Mouse (Mus musculus): ENCODE measurements around the gene Gm20388. TPM values are rescaled to one million over a fixed set of nuclear protein-coding genes. Genes with fewer than 3 reads are reported as not detected.
A peak's percentile ranks its signal among the peaks of the same experiment; 100 is the strongest.

The Gm20388 gene
- total RNA-seq, 2 experiments from 2014 or later, result 2.4 to 2.6 TPM

DNA sequence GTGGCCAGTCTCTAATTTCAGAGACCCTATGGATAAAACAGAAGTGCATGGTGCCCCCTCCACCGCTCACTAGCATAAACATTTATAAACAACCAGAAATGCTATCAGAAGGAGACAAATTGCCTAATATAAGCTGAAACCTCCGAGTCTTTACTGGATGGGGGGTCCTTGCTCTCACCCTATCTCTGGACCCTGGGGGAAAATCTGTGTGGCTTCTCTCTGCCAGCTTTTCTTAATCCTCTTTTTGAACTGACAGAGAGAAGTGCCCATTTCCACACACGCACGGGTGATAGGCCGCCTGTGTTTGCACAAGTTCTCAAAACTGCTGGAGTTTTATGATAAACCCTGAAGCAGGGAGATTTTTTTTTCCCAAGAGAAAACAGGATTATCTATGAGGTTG is 3744.1 kb downstream of the Gm20388 start:
- intact Hi-C loops (cut with DNase I), result loop anchor here (2.0 kb wide), 1 partner anchor 74 kb away; no protein-coding TSS in a partner anchor
- TF ChIP-seq CTCF (IDR thresholded peaks at IDR 0.05), result no peak
- peak overlapping the region; percentile 90 for H3K27ac ChIP-seq
- DNase-seq (ENCODE audit: extremely low spot score in 1 of 2, low spot score in 2 of 2), result no peak
- H3K4me3 ChIP-seq, result peak overlapping the region; percentile 57

DNA sequence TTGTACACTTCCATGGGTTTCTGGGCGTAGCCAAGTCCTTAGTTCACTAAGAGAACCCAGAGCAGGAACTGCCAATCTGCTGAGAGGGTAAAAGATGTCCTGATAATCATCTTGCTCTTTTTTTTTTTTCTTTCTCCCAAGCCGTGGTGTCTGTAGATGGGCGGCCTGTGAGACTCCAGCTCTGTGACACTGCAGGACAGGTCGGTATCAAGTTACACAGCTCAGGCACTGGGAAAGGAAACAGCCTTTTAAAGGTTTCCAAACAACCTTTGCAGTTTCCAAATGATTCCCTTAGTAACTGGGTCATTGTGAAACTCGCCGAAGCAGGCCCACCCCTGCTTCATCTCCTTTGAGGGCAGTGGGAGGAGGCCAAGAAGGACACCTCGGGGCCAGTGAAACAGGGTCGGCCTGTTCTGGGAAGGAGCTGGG is 3744.7 kb downstream of the Gm20388 start:
- H3K27ac ChIP-seq, result peak overlapping the region; percentile 90
- TF ChIP-seq CTCF (IDR thresholded peaks at IDR 0.05), result no peak
- no peak for DNase-seq (ENCODE audit: extremely low spot score in 1 of 2, low spot score in 2 of 2)
- intact Hi-C loops (cut with DNase I), result loop anchor here (2.0 kb wide), 1 partner anchor 73 kb away; no protein-coding TSS in a partner anchor
- peak overlapping the region; percentile 57 for H3K4me3 ChIP-seq

GRCm38 (mm10) chr8:123657826-123658225 is 3747.2 kb downstream of the Gm20388 start:
- intact Hi-C loops (cut with DNase I), result no loop called here
- H3K4me3 ChIP-seq, result no peak overlapping the region
- DNase-seq (ENCODE audit: extremely low spot score in 1 of 2, low spot score in 2 of 2), result no peak
- TF ChIP-seq CTCF (IDR thresholded peaks at IDR 0.05), result no peak
- H3K27ac ChIP-seq, result no peak overlapping the region

- no peak overlapping the region for H3K27ac ChIP-seq
- DNase-seq (ENCODE audit: extremely low spot score in 1 of 2, low spot score in 2 of 2), result no peak
- H3K4me3 ChIP-seq, result no peak overlapping the region
- intact Hi-C loops (cut with DNase I), result no loop called here
- no peak for TF ChIP-seq CTCF (IDR thresholded peaks at IDR 0.05)
Observed at GRCm38 (mm10) chr8:123659469-123660057, 3748.9 kb downstream of the Gm20388 start.

GRCm38 (mm10) chr8:123661515-123661914 is 3750.9 kb downstream of the Gm20388 start:
- no peak for TF ChIP-seq CTCF (IDR thresholded peaks at IDR 0.05)
- no peak overlapping the region for H3K4me3 ChIP-seq
- intact Hi-C loops (cut with DNase I), result no loop called here
- H3K27ac ChIP-seq, result no peak overlapping the region
- DNase-seq (ENCODE audit: extremely low spot score in 1 of 2, low spot score in 2 of 2), result no peak

DNA sequence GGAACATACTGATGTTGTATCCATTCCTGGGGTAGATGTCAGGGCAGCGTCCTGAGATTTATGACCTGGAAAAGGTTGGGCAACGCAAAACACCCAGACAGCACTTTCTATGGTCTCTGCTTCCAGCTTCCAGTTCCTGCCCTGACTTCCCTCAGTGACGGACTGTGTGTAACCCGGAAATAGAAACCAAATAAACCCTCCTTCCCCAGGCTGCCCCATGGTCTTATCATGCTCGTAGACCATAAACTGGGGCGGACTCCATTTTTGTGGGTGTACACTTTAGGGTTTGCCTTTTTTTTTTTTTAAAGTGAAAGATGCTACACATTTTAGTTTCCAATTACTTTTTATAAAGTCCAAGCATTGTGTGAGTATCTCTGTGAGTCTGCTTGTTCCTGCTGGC is 3754.9 kb downstream of the Gm20388 start:
- intact Hi-C loops (cut with DNase I), result no loop called here
- no peak for TF ChIP-seq CTCF (IDR thresholded peaks at IDR 0.05)
- DNase-seq (ENCODE audit: extremely low spot score in 1 of 2, low spot score in 2 of 2), result no peak
- Histone ChIP-seq H3K4me3 (no peak overlapping the region), H3K27ac (no peak overlapping the region)

- H3K27ac ChIP-seq, result no peak overlapping the region
- no peak overlapping the region for H3K4me3 ChIP-seq
- no peak for DNase-seq (ENCODE audit: extremely low spot score in 1 of 2, low spot score in 2 of 2)
- TF ChIP-seq CTCF (IDR thresholded peaks at IDR 0.05), result no peak
- intact Hi-C loops (cut with DNase I), result no loop called here
Observed at GRCm38 (mm10) chr8:123666832-123667231, 3756.2 kb downstream of the Gm20388 start.

- no peak for TF ChIP-seq CTCF (IDR thresholded peaks at IDR 0.05)
- DNase-seq (ENCODE audit: extremely low spot score in 1 of 2, low spot score in 2 of 2), result no peak
- Histone ChIP-seq H3K4me3 (no peak overlapping the region), H3K27ac (no peak overlapping the region)
- intact Hi-C loops (cut with DNase I), result no loop called here
Observed at GRCm38 (mm10) chr8:123668681-123669080, 3758.0 kb downstream of the Gm20388 start.

- no peak for TF ChIP-seq CTCF (IDR thresholded peaks at IDR 0.05)
- H3K27ac ChIP-seq, result no peak overlapping the region
- H3K4me3 ChIP-seq, result no peak overlapping the region
- intact Hi-C loops (cut with DNase I), result no loop called here
- no peak for DNase-seq (ENCODE audit: extremely low spot score in 1 of 2, low spot score in 2 of 2)
Observed at GRCm38 (mm10) chr8:123670766-123671165, 3760.1 kb downstream of the Gm20388 start.

GRCm38 (mm10) chr8:123671454-123671853 is 3760.8 kb downstream of the Gm20388 start:
- Histone ChIP-seq H3K4me3 (no peak overlapping the region), H3K27ac (no peak overlapping the region)
- no peak for TF ChIP-seq CTCF (IDR thresholded peaks at IDR 0.05)
- DNase-seq (ENCODE audit: extremely low spot score in 1 of 2, low spot score in 2 of 2), result no peak
- intact Hi-C loops (cut with DNase I), result no loop called here

- no peak for TF ChIP-seq CTCF (IDR thresholded peaks at IDR 0.05)
- intact Hi-C loops (cut with DNase I), result no loop called here
Observed at GRCm38 (mm10) chr8:123672648-123673047, 3762.0 kb downstream of the Gm20388 start.

GRCm38 (mm10) chr8:123675611-123676010 is 3765.0 kb downstream of the Gm20388 start:
- no peak for DNase-seq (ENCODE audit: extremely low spot score in 1 of 2, low spot score in 2 of 2)
- TF ChIP-seq CTCF (IDR thresholded peaks at IDR 0.05), result no peak
- Histone ChIP-seq H3K27ac (no peak overlapping the region), H3K4me3 (no peak overlapping the region)
- intact Hi-C loops (cut with DNase I), result no loop called here

More at GRCm38 (mm10) chr8:123672648-123673047, 3762.0 kb downstream of the Gm20388 start:
- DNase-seq (ENCODE audit: extremely low spot score in 1 of 2, low spot score in 2 of 2), result no peak
- no peak overlapping the region for H3K4me3 ChIP-seq
- H3K27ac ChIP-seq, result no peak overlapping the region

DNA sequence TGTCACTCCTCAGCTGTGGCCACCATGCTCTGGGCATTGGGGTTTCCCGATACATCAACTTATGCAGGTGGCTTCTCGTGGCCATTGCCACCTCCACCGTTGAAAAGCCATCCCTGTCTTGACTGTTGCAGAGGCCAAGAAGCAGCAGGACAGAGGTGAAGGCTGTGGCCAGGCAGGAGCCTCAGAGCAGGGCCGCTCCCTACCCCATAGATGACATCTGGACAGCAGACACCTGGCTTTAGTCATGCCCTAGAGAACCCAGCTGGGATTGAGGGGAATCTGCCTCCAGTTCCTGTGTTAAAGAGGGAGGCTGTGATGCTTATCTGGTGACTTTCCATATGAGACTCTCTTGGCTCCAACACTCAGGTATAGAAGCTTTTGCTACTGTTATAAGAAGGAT is 3767.7 kb downstream of the Gm20388 start:
- no peak for TF ChIP-seq CTCF (IDR thresholded peaks at IDR 0.05)
- no peak for DNase-seq (ENCODE audit: extremely low spot score in 1 of 2, low spot score in 2 of 2)
- Histone ChIP-seq H3K27ac (no peak overlapping the region), H3K4me3 (no peak overlapping the region)
- intact Hi-C loops (cut with DNase I), result no loop called here
